ENCODE assay signal across 24 mouse cellular contexts in genomic region chr11:99094911-99095676, GRCm38 (mm10). TPM values are rescaled to one million over a fixed set of nuclear protein-coding genes. Genes with fewer than 3 reads are reported as not detected.
DNase-seq lines count a peak whose midpoint lies in the region; ATAC-seq and TF ChIP-seq lines count a peak whose summit lies in the region.
"Had no signal": no experiment of that assay in that cellular context is flagged by ENCODE, and none has a peak within 500 bp of the region (broad histone marks: within the 10 kb centered on the region; RNA-seq: fewer than 3 reads in every experiment).

No protein-coding gene starts in this region.

- ATAC-seq in hindbrain, embryonic 16.5 days = no peak
- ATAC-seq in limb, embryonic 11.5 days (ENCODE audit: insufficient number of reproducible peaks, low FRiP score, low TSS enrichment, low read depth) = peak; percentile 41; the same call in 1 of the 2 replicates
- no peak for ATAC-seq in midbrain, embryonic 16.5 days

- in situ Hi-C loops in ES-E14 (cut with MboI; ENCODE audit: low sequenced_read_pairs in 2 of 2, unreplicated experiment in 2 of 2) = no loop called here

- H3K4me1 ChIP-seq in hindbrain, embryonic 10.5 days (replicated peaks) = 0 out of 2 replicates have a peak, but pooled peaks cover 3% of the 10 kb centered on the region
- H3K4me1 ChIP-seq in hindbrain, embryonic 16.5 days (ENCODE audit: control insufficient read depth, insufficient read depth, low read depth, low read length) = no peaks in the 10 kb centered on the region
- H3K4me1 ChIP-seq in ES-E14 (ENCODE audit: control insufficient read depth in 2 of 2, insufficient read depth in 2 of 2, low read length in 2 of 2, poor library complexity in 1 of 2) = 0 out of 4 replicates have a peak, but pooled peaks cover 0 to 2% of the 10 kb centered on the region in 2 experiments
- peaks cover 8% of the 10 kb centered on the region; the same call in 1 of the 2 replicates for H3K4me1 ChIP-seq in limb, embryonic 11.5 days (ENCODE audit: control insufficient read depth, insufficient read depth, low read length)
- H3K4me1 ChIP-seq in midbrain, embryonic 16.5 days (ENCODE audit: control insufficient read depth, insufficient read depth, low read length) = no peaks in the 10 kb centered on the region
- H3K4me1 ChIP-seq: forebrain, embryonic 12.5 days; hindbrain, embryonic 12.5 days; midbrain, embryonic 12.5 days had no signal

- 49% methylated on average over 2 of the region's 2 CpGs for WGBS in hindbrain, embryonic 10.5 days
- WGBS in hindbrain, embryonic 16.5 days = 74% methylated on average over 2 of the region's 2 CpGs
- 46% methylated on average over 2 of the region's 2 CpGs for WGBS in limb, embryonic 11.5 days
- WGBS in midbrain, embryonic 16.5 days = 64% methylated on average over 2 of the region's 2 CpGs

- no peaks in the 10 kb centered on the region for H3K36me3 ChIP-seq in hindbrain, embryonic 10.5 days
- no peaks in the 10 kb centered on the region for H3K36me3 ChIP-seq in hindbrain, embryonic 16.5 days (ENCODE audit: control insufficient read depth, insufficient read depth, low read length)
- no peaks in the 10 kb centered on the region for H3K36me3 ChIP-seq in ES-E14 (ENCODE audit: control insufficient read depth, insufficient read depth, low read length, poor library complexity, severe bottlenecking)
- no peaks in the 10 kb centered on the region for H3K36me3 ChIP-seq in limb, embryonic 11.5 days (ENCODE audit: control insufficient read depth, insufficient read depth, low read length)
- H3K36me3 ChIP-seq in midbrain, embryonic 16.5 days (ENCODE audit: control insufficient read depth, insufficient read depth, low read length) = no peaks in the 10 kb centered on the region
- H3K36me3 ChIP-seq: forebrain, embryonic 12.5 days; hindbrain, embryonic 12.5 days; midbrain, embryonic 12.5 days had no signal

- H3K27me3 ChIP-seq in hindbrain, embryonic 10.5 days (ENCODE audit: insufficient read depth, poor library complexity, severe bottlenecking) = no peaks in the 10 kb centered on the region
- H3K27me3 ChIP-seq in hindbrain, embryonic 16.5 days (replicated peaks; ENCODE audit: control insufficient read depth, insufficient read depth, low read length) = no peaks in the 10 kb centered on the region
- no peaks in the 10 kb centered on the region for H3K27me3 ChIP-seq in limb, embryonic 11.5 days (ENCODE audit: control insufficient read depth, insufficient read depth, low read length)
- no peaks in the 10 kb centered on the region for H3K27me3 ChIP-seq in midbrain, embryonic 16.5 days (ENCODE audit: control insufficient read depth, insufficient read depth, low read depth, low read length)
- H3K27me3 ChIP-seq: hindbrain, embryonic 12.5 days; midbrain, embryonic 12.5 days had no signal

- DNase-seq in hindbrain, embryonic 10.5 days (ENCODE audit: low spot score) = no peak
- no peak for DNase-seq in ES-E14 (ENCODE audit: low read depth, low spot score)
- peak; percentile 58 for DNase-seq in limb, embryonic 11.5 days (ENCODE audit: low spot score)
- DNase-seq in left cerebral cortex, adult 2 months (ENCODE audit: extremely low spot score in 1 of 2, low spot score in 2 of 2) = no peak
- DNase-seq in gastrocnemius, postnatal 4 days (ENCODE audit: low spot score in 2 of 2) = no peak
- DNase-seq: adrenal gland, postnatal 25 days; B cell, adult 2 months; cerebellum, adult 8-10 months; gastrocnemius, adult 2 months; heart, postnatal 10 days; kidney, adult 2 months; left cerebral cortex, postnatal 4 days; lung, embryonic 14.5 days; thymus, postnatal 36 days had no signal

- H3K9ac ChIP-seq in hindbrain, embryonic 16.5 days (ENCODE audit: low read depth, low read length) = no peak overlapping the region
- H3K9ac ChIP-seq in ES-E14 (ENCODE audit: insufficient read depth, low read depth, low read length, poor library complexity, severe bottlenecking) = no peak overlapping the region
- H3K9ac ChIP-seq in limb, embryonic 11.5 days (ENCODE audit: low read length) = no peak overlapping the region
- H3K9ac ChIP-seq in midbrain, embryonic 16.5 days (ENCODE audit: low read depth, low read length) = no peak overlapping the region
- H3K9ac ChIP-seq: forebrain, embryonic 12.5 days; hindbrain, embryonic 12.5 days; liver, embryonic 14.5 days; lung, embryonic 14.5 days; midbrain, embryonic 12.5 days had no signal

- H3K9me3 ChIP-seq in hindbrain, embryonic 10.5 days = no peaks in the 10 kb centered on the region
- H3K9me3 ChIP-seq in hindbrain, embryonic 16.5 days (ENCODE audit: control insufficient read depth, low read length) = no peaks in the 10 kb centered on the region
- H3K9me3 ChIP-seq in ES-E14 (ENCODE audit: control insufficient read depth, insufficient read depth, low read depth, low read length) = no peaks in the 10 kb centered on the region
- no peaks in the 10 kb centered on the region for H3K9me3 ChIP-seq in limb, embryonic 11.5 days (ENCODE audit: control insufficient read depth, low read length)
- H3K9me3 ChIP-seq in midbrain, embryonic 16.5 days (replicated peaks; ENCODE audit: control insufficient read depth, low read length, poor library complexity, severe bottlenecking) = no peaks in the 10 kb centered on the region
- H3K9me3 ChIP-seq: hindbrain, embryonic 12.5 days; midbrain, embryonic 12.5 days had no signal

- intact Hi-C loops in left cerebral cortex, adult 2 months (cut with DNase I) = no loop called here

- H3K27ac ChIP-seq in hindbrain, embryonic 10.5 days = peak overlapping the region; percentile 1
- no peak overlapping the region for H3K27ac ChIP-seq in hindbrain, embryonic 16.5 days (ENCODE audit: low read depth, low read length)
- peak overlapping the region; percentile 24; the same call in 1 of the 2 replicates for H3K27ac ChIP-seq in ES-E14 (ENCODE audit: insufficient read depth, low read depth, low read length, poor library complexity, severe bottlenecking)
- peak overlapping the region; percentile 97 for H3K27ac ChIP-seq in limb, embryonic 11.5 days (replicated peaks; ENCODE audit: low read depth, low read length)
- H3K27ac ChIP-seq in left cerebral cortex, adult 2 months = no peak overlapping the region
- no peak overlapping the region for H3K27ac ChIP-seq in midbrain, embryonic 16.5 days (ENCODE audit: low read length)
- H3K27ac ChIP-seq: forebrain, embryonic 12.5 days; gastrocnemius, adult 2 months; hindbrain, embryonic 12.5 days; kidney, postnatal 0 days; liver, embryonic 14.5 days; midbrain, embryonic 12.5 days had no signal

- H3K4me2 ChIP-seq in hindbrain, embryonic 16.5 days (ENCODE audit: low read length) = no peak overlapping the region
- H3K4me2 ChIP-seq in limb, embryonic 11.5 days (ENCODE audit: low read depth, severe bottlenecking) = no peak overlapping the region
- no peak overlapping the region for H3K4me2 ChIP-seq in midbrain, embryonic 16.5 days (ENCODE audit: low read length)
- H3K4me2 ChIP-seq: forebrain, embryonic 12.5 days; heart, embryonic 11.5 days; hindbrain, embryonic 12.5 days; lung, embryonic 14.5 days; midbrain, embryonic 12.5 days had no signal

- TF ChIP-seq CTCF in left cerebral cortex, adult 2 months (IDR thresholded peaks at IDR 0.05) = no peak

- H3K4me3 ChIP-seq in hindbrain, embryonic 10.5 days = no peak overlapping the region
- H3K4me3 ChIP-seq in hindbrain, embryonic 16.5 days (ENCODE audit: low read length) = no peak overlapping the region
- no peak overlapping the region for H3K4me3 ChIP-seq in ES-E14 (ENCODE audit: insufficient read depth in 1 of 2, low read depth in 1 of 2, low read length in 2 of 2, poor library complexity in 1 of 2, severe bottlenecking in 1 of 2)
- no peak overlapping the region for H3K4me3 ChIP-seq in limb, embryonic 11.5 days (ENCODE audit: low read depth, low read length)
- no peak overlapping the region for H3K4me3 ChIP-seq in left cerebral cortex, adult 2 months
- H3K4me3 ChIP-seq in midbrain, embryonic 16.5 days (ENCODE audit: low read depth, low read length) = no peak overlapping the region
- H3K4me3 ChIP-seq: forebrain, embryonic 12.5 days; gastrocnemius, adult 2 months; hindbrain, embryonic 12.5 days; midbrain, embryonic 12.5 days had no signal

TF ChIP-seq in ES-E14, 5 proteins besides CTCF, POLR2A, EP300 and RAD21:
- TF ChIP-seq HCFC1 (IDR thresholded peaks at IDR 0.05; ENCODE audit: borderline replicate concordance, insufficient read depth, low read length) (no peak), MAFK (IDR thresholded peaks at IDR 0.05; ENCODE audit: insufficient read depth, low read depth, low read length) (no peak), CHD2 (IDR thresholded peaks at IDR 0.05; ENCODE audit: low read depth, low read length) (no peak), ZNF384 (IDR thresholded peaks at IDR 0.05; ENCODE audit: low read depth, low read length) (no peak), ZC3H11A (IDR thresholded peaks at IDR 0.05; ENCODE audit: borderline replicate concordance, low read depth, low read length) (no peak)

RNA-seq across cellular contexts. Expression of gene Tns4, which starts 6.0 kb away (rescaled TPM):
- polyA plus RNA-seq in hindbrain, embryonic 10.5 days (2016; fragmentation: Nextera tagmentation; extraction: Ambion mirVana) = 0.67 and 1.0 TPM in 2 replicates
- polyA plus RNA-seq in hindbrain, embryonic 16.5 days (2015; fragmentation: Nextera tagmentation; extraction: Ambion mirVana) = 0.16 TPM in 2 replicates
- total RNA-seq in ES-E14 (2012; rRNA removed) = 1.1 and 1.2 TPM in 2 replicates
- 1.2 and 1.6 TPM in 2 replicates for polyA plus RNA-seq in limb, embryonic 11.5 days (2014; fragmentation: Nextera tagmentation; extraction: Ambion mirVana)
- total RNA-seq in left cerebral cortex, adult 2 months (2021) = 1 to 10 TPM in 1 of 2 experiments, under 1 TPM in 1; 0.19 to 1.1 TPM
- total RNA-seq in gastrocnemius, postnatal 4 days (2021) = under 1 TPM in 1 of 2 experiments, not detected in 1; 0.13 TPM
- polyA plus RNA-seq in midbrain, embryonic 16.5 days (2015; fragmentation: Nextera tagmentation; extraction: Ambion mirVana) = 0.04 and 0.09 TPM in 2 replicates
- total RNA-seq: left cerebral cortex, postnatal 4 days had no signal

RNA-seq across cellular contexts. Expression of gene Igfbp4, which starts 54.0 kb away (rescaled TPM):
- polyA plus RNA-seq in hindbrain, embryonic 10.5 days (2016; fragmentation: Nextera tagmentation; extraction: Ambion mirVana) = 424 and 437 TPM in 2 replicates
- polyA plus RNA-seq in hindbrain, embryonic 16.5 days (2015; fragmentation: Nextera tagmentation; extraction: Ambion mirVana) = 120 and 161 TPM in 2 replicates
- total RNA-seq in ES-E14 (2012; rRNA removed) = 31.5 and 38.8 TPM in 2 replicates
- 799 and 884 TPM in 2 replicates for polyA plus RNA-seq in limb, embryonic 11.5 days (2014; fragmentation: Nextera tagmentation; extraction: Ambion mirVana)
- 10 to 100 TPM; 82.8 to 88.7 TPM for total RNA-seq in left cerebral cortex, adult 2 months (2021)
- total RNA-seq in gastrocnemius, postnatal 4 days (2021) = 100 to 1,000 TPM; 317 to 355 TPM
- polyA plus RNA-seq in midbrain, embryonic 16.5 days (2015; fragmentation: Nextera tagmentation; extraction: Ambion mirVana) = 117 and 119 TPM in 2 replicates

RNA-seq across cellular contexts. Expression of gene Ccr7, which starts 59.8 kb away (rescaled TPM):
- polyA plus RNA-seq in hindbrain, embryonic 10.5 days (2016; fragmentation: Nextera tagmentation; extraction: Ambion mirVana) = 0.21 and 0.25 TPM in 2 replicates
- polyA plus RNA-seq in hindbrain, embryonic 16.5 days (2015; fragmentation: Nextera tagmentation; extraction: Ambion mirVana) = not detected in 2 replicates
- 0.58 and 1.4 TPM in 2 replicates for total RNA-seq in ES-E14 (2012; rRNA removed)
- 1.0 and 1.3 TPM in 2 replicates for polyA plus RNA-seq in limb, embryonic 11.5 days (2014; fragmentation: Nextera tagmentation; extraction: Ambion mirVana)
- total RNA-seq in left cerebral cortex, adult 2 months (2021) = not detected
- total RNA-seq in gastrocnemius, postnatal 4 days (2021) = under 1 TPM; 0.12 to 0.18 TPM
- 0.15 TPM in 1 of 2 replicates, not detected in the other for polyA plus RNA-seq in midbrain, embryonic 16.5 days (2015; fragmentation: Nextera tagmentation; extraction: Ambion mirVana)
- total RNA-seq: gastrocnemius, adult 2 months; granulocyte monocyte progenitor cell, adult 5-6 weeks; layer of hippocampus, postnatal 10 days; left cerebral cortex, postnatal 4 days had no signal
- polyA plus RNA-seq: forebrain, embryonic 12.5 days had no signal

Comparison
In these comparisons a context has a peak if more than half of its experiments do, and no peak if none do; other contexts are left out.
1. H3K27ac ChIP-seq: peak in hindbrain, embryonic 10.5 days (single experiment), ES-E14 (single experiment) and limb, embryonic 11.5 days (single experiment); none in hindbrain, embryonic 16.5 days (single experiment), left cerebral cortex, adult 2 months (single experiment) and midbrain, embryonic 16.5 days (single experiment).